Mouse (Mus musculus) heart, adult 2 months (tissue): ENCODE data around the gene Osbp2.

Experiments
- CTCF ChIP-seq: fragments of 200-600 bp; IDR thresholded peaks from 2 replicates; pipeline ENCODE4 v1.8.1; 2022; ENCODE audit warnings: antibody characterized with exemption, mild to moderate bottlenecking, moderate library complexity
- EP300 ChIP-seq: fragments of 200-500 bp; IDR thresholded peaks from 2 replicates; pipeline ENCODE4 v1.6.1; 2011; ENCODE audit warnings: low read depth, low read length, control low read depth; ENCODE audit not compliant: insufficient read depth
- POLR2A ChIP-seq: fragments of 200-500 bp; IDR thresholded peaks from 2 replicates; pipeline ENCODE4 v1.6.1; 2011; ENCODE audit warnings: mild to moderate bottlenecking, low read depth, low read length, control low read depth; ENCODE audit not compliant: insufficient read depth

DNA sequence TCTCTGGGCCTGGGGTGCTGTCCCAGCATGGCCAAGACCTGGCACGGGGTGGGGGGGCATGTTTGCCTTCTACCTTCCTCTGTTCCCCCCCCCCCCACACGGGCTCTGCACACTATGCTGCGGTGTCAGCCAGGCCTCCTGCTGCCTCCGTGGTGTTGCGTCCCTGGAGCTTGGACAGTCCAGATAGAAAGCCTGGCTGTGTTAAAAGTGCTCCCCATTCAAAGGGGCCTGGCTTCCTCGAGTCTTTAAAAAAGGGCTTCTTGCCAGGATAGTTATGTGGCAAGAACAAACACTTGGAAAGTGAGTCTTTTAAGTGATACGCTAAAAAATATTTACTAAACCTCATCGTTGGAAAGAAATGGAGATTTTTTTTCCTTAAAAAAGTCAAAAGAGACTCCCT is 159.3 kb downstream of the Osbp2 start:
- TF ChIP-seq POLR2A (no peak), CTCF (no peak), EP300 (no peak)
